Mouse (Mus musculus) splenic B cell, adult 2 months (primary cell): Measurements from ENCODE around the gene H13.

Source experiments
- DNase-seq: peaks from one replicate; pipeline ENCODE4 v3.0.0-alpha.2; 2011; ENCODE audit warnings: low read depth, low spot score
- H3K27me3 ChIP-seq: 2 replicates; pipeline ENCODE4 v1.6.1; 2012; ENCODE audit warnings: mild to moderate bottlenecking, low read length, moderate library complexity, mixed read lengths; ENCODE audit not compliant: control insufficient read depth, poor library complexity, insufficient read depth, severe bottlenecking
- H3K36me3 ChIP-seq: 2 replicates; pipeline ENCODE4 v1.6.1; 2012; ENCODE audit warnings: mild to moderate bottlenecking, low read length, moderate library complexity, mixed read lengths; ENCODE audit not compliant: control insufficient read depth, poor library complexity, insufficient read depth, severe bottlenecking

Gene H13

GRCm38 (mm10) chr2:152741153-152742041 is 72.1 kb downstream of the H13 start:
- H3K27me3 ChIP-seq = peaks cover 2% of the 10 kb centered on the region; the same call in 1 of the 2 replicates
- no peaks in the 10 kb centered on the region for H3K36me3 ChIP-seq
- DNase-seq = no peak

- Histone ChIP-seq H3K27me3 (peaks cover 2% of the 10 kb centered on the region; the same call in 1 of the 2 replicates), H3K36me3 (no peaks in the 10 kb centered on the region)
- peak; percentile 43 for DNase-seq
These were observed 73.2 kb downstream of the H13 start for GRCm38 (mm10) chr2:152742435-152742834.

- no peak for DNase-seq
- Histone ChIP-seq H3K36me3 (no peaks in the 10 kb centered on the region), H3K27me3 (0 out of 2 replicates have a peak, but pooled peaks cover 2% of the 10 kb centered on the region)
These were observed 84.9 kb downstream of the H13 start, which contains the start of gene Cox4i2 for GRCm38 (mm10) chr2:152753944-152754711. TSS of gene Cox4i2 (plus strand) at chr2:152754173.

- Histone ChIP-seq H3K36me3 (no peaks in the 10 kb centered on the region), H3K27me3 (0 out of 2 replicates have a peak, but pooled peaks cover 2% of the 10 kb centered on the region)
- DNase-seq = peak; percentile 57
These were observed 87.5 kb downstream of the H13 start for GRCm38 (mm10) chr2:152756474-152757393.

GRCm38 (mm10) chr2:152757478-152757877 is 88.2 kb downstream of the H13 start:
- Histone ChIP-seq H3K27me3 (0 out of 2 replicates have a peak, but pooled peaks cover 2% of the 10 kb centered on the region), H3K36me3 (no peaks in the 10 kb centered on the region)
- DNase-seq = no peak
